Mouse (Mus musculus) left cerebral cortex, adult 18-20 months (tissue): ENCODE measurements at regions not wholly inside any gene's neighbourhood (a gene's known extent, or its start where the extent isn't known, plus 50 kb on each side); places are given as distances from the start of the nearest gene placed in this dataset.
A peak's percentile ranks its signal among the peaks of the same experiment; 100 is the strongest.

Experiments
- DNase-seq, 2 experiments: peaks; one replicate each; pipeline ENCODE4 v3.0.0; 2021 to 2022; ENCODE audit warnings: low spot score in 2 of 2, mixed read lengths in 1 of 2

DNA sequence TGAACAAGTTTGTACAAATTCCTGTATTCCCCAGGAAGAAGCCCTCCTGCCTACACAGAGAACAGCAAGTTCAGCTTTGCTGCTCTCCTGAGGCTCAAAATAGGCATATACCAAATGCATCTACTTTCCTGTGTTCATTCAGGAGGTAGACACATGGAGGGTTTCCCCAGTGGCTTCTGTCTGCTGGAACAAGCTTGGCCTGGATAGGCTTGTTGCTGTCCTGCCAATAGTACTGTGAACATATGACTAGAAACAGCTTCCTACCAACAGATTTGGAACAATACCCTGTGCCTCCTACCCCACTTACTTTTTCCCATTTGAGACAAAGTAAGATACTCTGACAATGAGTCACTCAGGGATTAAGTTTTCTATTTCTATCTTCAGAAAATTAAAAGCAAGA lies 93.8 kb upstream of the Wdpcp start:
- DNase-seq, result peak in 1 of 2 experiments; percentile 2

- no peak for DNase-seq
These were observed 99.7 kb upstream of the Ugp2 start for GRCm38 (mm10) chr11:21470711-21471110.

GRCm38 (mm10) chr11:21468465-21468864 lies 97.5 kb upstream of the Ugp2 start:
- no peak for DNase-seq

GRCm38 (mm10) chr11:21460011-21460410 lies 89.0 kb upstream of the Ugp2 start:
- no peak for DNase-seq

DNA sequence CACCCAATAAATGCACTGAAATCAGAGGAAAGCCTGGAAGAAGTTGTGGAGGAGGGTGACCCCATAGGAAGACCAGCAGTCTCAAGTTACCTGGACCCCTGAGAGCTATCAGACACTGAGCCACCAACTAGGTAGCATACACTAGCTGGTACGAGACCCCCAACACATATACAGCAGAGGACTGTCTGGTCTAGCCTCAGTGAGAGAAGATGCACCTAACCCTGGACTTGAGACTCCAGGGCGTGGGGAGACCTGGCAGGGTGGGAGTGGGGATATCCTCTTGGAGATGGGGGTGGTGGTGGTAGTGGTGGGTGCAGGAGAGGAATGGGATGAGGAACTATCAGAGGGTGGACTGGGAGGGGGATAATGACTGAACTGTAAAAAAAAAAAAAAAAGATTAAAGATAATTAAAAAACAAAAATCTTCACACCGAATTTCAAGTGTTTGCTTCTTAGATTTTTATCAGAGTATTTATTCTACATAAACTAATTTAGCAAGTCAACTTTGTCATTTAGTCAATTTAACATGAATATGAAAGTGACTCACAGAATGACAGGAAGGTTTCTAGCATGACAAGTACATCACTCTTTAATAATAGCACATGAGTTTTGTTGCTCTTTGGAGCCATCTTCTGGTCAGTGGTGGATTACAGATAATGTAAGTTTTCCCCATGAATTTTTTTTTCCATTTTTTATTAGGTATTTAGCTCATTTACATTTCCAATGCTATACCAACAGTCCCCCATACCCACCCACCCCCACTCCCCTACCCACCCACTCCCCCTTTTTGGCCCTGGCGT lies 82.5 kb upstream of the Ugp2 start:
- peak in 1 of 2 experiments; percentile 50 for DNase-seq

DNA sequence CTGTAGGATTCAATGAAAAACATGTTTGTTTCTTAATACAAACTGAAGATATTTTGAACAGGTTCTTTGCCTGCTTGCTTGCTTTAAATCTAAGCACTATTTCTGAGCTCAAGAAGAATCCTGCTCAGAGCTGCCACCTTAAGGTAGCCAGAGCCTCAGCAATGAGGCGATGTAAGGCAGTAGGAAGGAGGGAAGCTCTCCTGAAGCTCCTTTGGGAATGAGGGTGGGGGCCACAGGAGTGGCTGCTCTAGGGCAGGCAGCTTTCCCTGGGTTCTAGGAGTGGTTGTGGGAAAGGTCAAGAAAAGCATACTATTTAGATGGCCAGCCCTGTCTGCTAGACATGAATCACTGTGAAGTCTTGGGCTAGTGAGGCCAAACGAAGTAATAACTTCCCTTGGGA lies 62.7 kb upstream of the Ugp2 start:
- DNase-seq, result no peak

DNA sequence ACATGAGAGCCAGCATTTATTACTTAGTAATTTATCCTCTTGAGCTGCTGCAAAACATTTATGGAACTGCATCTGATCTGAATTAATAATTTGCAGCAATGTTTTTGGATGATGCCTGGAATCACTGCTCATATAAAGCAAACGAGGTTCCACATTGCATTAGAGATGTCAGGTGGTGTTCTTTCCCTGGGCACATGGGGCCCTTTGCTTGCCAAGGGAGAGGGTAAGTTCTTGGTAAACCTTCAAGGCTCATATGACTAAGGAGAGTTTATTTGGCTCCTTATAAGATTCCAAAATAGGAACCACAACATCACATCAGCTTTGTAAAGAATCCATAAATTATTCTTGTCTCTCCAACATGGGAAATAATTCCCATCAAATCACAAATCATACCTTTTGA lies 59.0 kb upstream of the Ugp2 start:
- DNase-seq, result no peak

GRCm38 (mm10) chr11:21428749-21429148 lies 57.7 kb upstream of the Ugp2 start:
- no peak for DNase-seq

- DNase-seq, result no peak
These were observed 57.0 kb upstream of the Ugp2 start for GRCm38 (mm10) chr11:21428013-21428317.

GRCm38 (mm10) chr11:21427291-21428012 lies 56.5 kb upstream of the Ugp2 start:
- no peak for DNase-seq

DNA sequence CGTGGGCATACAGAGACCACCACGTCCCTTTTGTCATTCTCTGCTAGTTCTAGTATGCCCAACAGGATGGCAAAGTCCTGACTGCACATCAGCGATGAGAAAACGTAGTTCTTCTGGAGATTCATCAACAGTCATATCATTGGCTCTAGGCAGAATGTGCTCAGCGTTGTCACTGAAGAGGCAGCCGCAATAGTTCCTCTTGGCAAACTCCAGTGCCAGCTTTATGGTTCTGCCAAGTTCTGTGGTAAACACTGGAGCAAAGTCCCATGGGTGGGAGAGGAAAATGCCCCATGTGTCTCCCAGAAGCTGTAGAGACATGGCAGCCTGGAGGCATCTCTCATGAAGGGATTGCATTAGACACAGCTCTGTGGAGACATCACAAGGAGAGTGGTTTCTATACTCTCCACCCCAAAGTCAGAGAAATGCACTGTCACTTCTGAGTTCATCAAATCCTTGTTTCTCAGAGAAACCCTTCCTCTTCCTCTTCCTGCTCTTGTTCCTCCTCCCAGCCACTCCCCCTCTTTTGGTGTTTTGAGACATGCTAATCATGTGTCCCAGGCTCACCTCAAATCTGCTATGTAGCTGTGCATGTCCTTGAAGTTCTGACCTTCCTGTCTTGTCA lies 54.6 kb upstream of the Ugp2 start:
- no peak for DNase-seq

DNA sequence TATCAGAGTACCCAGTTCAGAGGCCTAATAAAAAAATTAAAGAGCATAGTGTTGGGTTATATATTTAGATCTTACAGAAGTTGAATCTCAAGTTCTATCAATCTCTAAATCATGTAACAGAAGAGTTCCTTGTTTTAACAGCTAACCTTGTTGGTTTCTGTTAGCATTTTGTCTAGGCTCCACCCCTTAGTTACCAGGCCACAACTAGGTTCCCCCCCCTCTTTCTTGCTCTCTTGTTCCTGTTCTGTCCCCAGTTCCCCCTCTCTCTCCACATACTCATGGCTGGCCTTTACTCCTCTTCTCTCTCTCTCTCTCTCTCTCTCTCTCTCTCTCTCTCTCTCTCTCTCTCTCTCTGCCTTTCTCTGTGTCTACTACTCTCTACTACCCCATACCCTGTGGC lies 53.3 kb upstream of the Ugp2 start:
- no peak for DNase-seq

GRCm38 (mm10) chr11:21422281-21422878 lies 51.4 kb upstream of the Ugp2 start:
- no peak for DNase-seq
